Mouse (Mus musculus): ENCODE results near the gene Trhr2. TPM values are rescaled to one million over a fixed set of nuclear protein-coding genes. Genes with fewer than 3 reads are reported as not detected.

Gene Trhr2
- polyA plus RNA-seq, 1 experiment: 0.10 TPM

DNA sequence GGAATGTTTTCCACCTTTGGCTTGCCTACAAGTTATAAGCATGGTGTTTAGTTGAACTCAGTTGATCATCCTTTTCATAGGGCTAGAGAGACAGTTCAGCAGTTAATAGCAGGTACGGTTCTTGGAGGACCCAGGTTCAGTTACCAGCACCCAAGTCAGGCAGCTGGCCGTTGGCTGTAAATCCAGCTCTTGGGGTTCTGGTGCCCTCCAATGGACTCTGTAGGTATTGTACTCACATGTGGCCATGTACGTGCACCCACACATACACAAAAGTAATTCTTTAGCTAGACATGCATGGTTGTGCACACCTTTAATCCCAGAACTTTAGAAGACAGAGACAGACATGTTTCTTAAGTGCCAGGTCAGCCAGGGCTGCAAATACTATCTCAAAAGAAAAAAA is 28.8 kb upstream of the Trhr2 start:
- Histone ChIP-seq H3K4me3 (ENCODE audit: control insufficient read depth, low read depth, low read length) (no peak overlapping the region), H3K4me1 (ENCODE audit: control insufficient read depth, insufficient read depth, low read length) (no peaks in the 10 kb centered on the region), H3K36me3 (ENCODE audit: control insufficient read depth, insufficient read depth, low read length) (peaks cover 2% of the 10 kb centered on the region), H3K27ac (ENCODE audit: control insufficient read depth, insufficient read depth, low read depth, low read length) (no peak overlapping the region), H3K27me3 (ENCODE audit: control insufficient read depth, insufficient read depth, low read length) (no peaks in the 10 kb centered on the region)
- TF ChIP-seq POLR2A (IDR thresholded peaks at IDR 0.05; ENCODE audit: control insufficient read depth, low read depth, low read length) (no peak), CTCF (IDR thresholded peaks at IDR 0.05; ENCODE audit: control insufficient read depth, insufficient read depth, insufficient replicate concordance, low read depth, low read length) (no peak)

DNA sequence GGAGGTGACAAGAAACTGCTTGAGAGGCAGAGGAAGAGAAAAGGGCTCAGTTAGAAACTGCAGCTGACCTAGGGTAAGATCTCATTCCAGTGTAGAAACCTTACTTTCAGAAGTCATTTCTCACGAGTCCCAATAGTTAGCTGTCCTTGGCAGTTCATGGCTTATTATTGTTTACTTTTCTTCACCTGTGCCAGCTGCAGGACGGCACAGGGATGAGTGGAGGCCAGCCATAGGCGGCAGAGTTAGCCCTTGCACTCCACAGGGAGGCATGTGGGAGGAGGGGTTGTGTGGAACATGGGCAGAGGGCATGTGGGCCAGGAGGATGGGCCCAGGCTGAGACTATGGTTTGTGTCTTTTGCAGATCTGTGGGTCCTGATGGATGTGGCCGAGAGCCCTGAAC is 22.5 kb upstream of the Trhr2 start:
- no peaks in the 10 kb centered on the region; the same call in 1 of the 2 replicates for H3K36me3 ChIP-seq (ENCODE audit: control insufficient read depth, insufficient read depth, low read length)
- no peak for TF ChIP-seq CTCF (IDR thresholded peaks at IDR 0.05; ENCODE audit: control insufficient read depth, insufficient read depth, insufficient replicate concordance, low read depth, low read length)
- no peak for TF ChIP-seq POLR2A (IDR thresholded peaks at IDR 0.05; ENCODE audit: control insufficient read depth, low read depth, low read length)
- H3K4me1 ChIP-seq (ENCODE audit: control insufficient read depth, insufficient read depth, low read length): no peaks in the 10 kb centered on the region
- H3K27ac ChIP-seq (ENCODE audit: control insufficient read depth, insufficient read depth, low read depth, low read length): no peak overlapping the region
- H3K4me3 ChIP-seq (ENCODE audit: control insufficient read depth, low read depth, low read length): no peak overlapping the region
- no peaks in the 10 kb centered on the region for H3K27me3 ChIP-seq (ENCODE audit: control insufficient read depth, insufficient read depth, low read length)

DNA sequence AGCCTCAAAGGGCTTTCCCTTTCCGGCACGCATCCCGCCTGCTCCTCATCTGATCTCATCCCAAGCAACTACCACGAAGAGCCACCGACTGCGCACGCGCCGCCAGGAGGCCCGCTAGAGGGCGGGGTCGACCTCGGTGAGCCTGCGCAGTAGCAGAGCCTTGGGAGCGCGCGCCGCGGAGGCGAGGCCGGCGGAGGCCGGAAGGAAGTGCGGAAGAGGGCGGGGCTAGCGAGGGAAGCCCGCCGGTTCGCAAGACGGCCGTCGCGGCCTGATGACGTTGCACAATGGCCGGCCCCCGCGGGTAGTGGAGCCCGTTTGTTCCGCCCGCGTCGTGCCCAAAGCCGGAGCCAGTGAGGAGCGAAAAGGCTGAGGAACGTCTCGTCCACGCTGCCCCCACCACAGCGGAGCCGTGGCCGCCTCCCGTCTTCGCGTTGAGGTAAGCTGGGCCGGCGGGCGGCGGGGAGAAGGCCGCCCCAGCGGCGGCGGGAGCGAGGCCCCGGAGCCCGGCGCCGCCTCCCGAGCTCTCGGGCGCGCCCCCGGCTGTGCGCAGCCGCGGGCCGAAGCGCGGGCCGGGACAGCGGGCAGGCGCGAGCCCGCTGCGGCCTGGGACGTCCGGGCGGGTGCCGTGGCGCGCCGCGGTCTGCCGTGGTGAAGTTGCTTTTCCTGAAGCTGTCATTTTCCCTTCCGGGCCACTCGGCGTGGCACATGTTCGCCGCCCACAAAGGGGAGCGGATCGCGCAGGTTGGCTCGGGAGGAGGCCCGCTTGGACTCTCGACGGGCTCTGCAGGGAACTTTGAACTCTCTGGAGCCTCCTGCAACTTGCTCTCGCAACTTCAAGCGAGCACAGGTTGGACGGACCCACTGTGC is 16.1 kb upstream of the Trhr2 start, which contains the start of gene Zc3h18:
Gene Zc3h18, plus strand, starts transcription at position 245 of the 867 bp plus-strand sequence.
- Histone ChIP-seq H3K27me3 (ENCODE audit: control insufficient read depth, insufficient read depth, low read length) (no peaks in the 10 kb centered on the region), H3K36me3 (ENCODE audit: control insufficient read depth, insufficient read depth, low read length) (no peaks in the 10 kb centered on the region), H3K4me1 (ENCODE audit: control insufficient read depth, insufficient read depth, low read length) (peaks cover 4% of the 10 kb centered on the region), H3K4me3 (ENCODE audit: control insufficient read depth, low read depth, low read length) (peak within 1 kb of the TSS; percentile 99), H3K27ac (ENCODE audit: control insufficient read depth, insufficient read depth, low read depth, low read length) (peak within 1 kb of the TSS; percentile 100)
- no peak for TF ChIP-seq CTCF (IDR thresholded peaks at IDR 0.05; ENCODE audit: control insufficient read depth, insufficient read depth, insufficient replicate concordance, low read depth, low read length)
- TF ChIP-seq POLR2A (IDR thresholded peaks at IDR 0.05; ENCODE audit: control insufficient read depth, low read depth, low read length): peak; percentile 74

GRCm38 (mm10) chr8:122375751-122376364 is 15.3 kb upstream of the Trhr2 start:
- Histone ChIP-seq H3K27ac (ENCODE audit: control insufficient read depth, insufficient read depth, low read depth, low read length) (peak overlapping the region; percentile 58), H3K27me3 (ENCODE audit: control insufficient read depth, insufficient read depth, low read length) (no peaks in the 10 kb centered on the region), H3K36me3 (ENCODE audit: control insufficient read depth, insufficient read depth, low read length) (no peaks in the 10 kb centered on the region), H3K4me3 (ENCODE audit: control insufficient read depth, low read depth, low read length) (peak overlapping the region; percentile 99), H3K4me1 (ENCODE audit: control insufficient read depth, insufficient read depth, low read length) (peaks cover 4% of the 10 kb centered on the region)
- TF ChIP-seq POLR2A (IDR thresholded peaks at IDR 0.05; ENCODE audit: control insufficient read depth, low read depth, low read length): no peak

GRCm38 (mm10) chr8:122375320-122375719 is 14.8 kb upstream of the Trhr2 start:
- TF ChIP-seq CTCF (IDR thresholded peaks at IDR 0.05; ENCODE audit: control insufficient read depth, insufficient read depth, insufficient replicate concordance, low read depth, low read length) (no peak), POLR2A (IDR thresholded peaks at IDR 0.05; ENCODE audit: control insufficient read depth, low read depth, low read length) (no peak)
- H3K4me3 ChIP-seq (ENCODE audit: control insufficient read depth, low read depth, low read length): peak overlapping the region; percentile 99
- H3K27ac ChIP-seq (ENCODE audit: control insufficient read depth, insufficient read depth, low read depth, low read length): no peak overlapping the region
- peaks cover 4% of the 10 kb centered on the region for H3K4me1 ChIP-seq (ENCODE audit: control insufficient read depth, insufficient read depth, low read length)
- H3K27me3 ChIP-seq (ENCODE audit: control insufficient read depth, insufficient read depth, low read length): no peaks in the 10 kb centered on the region
- H3K36me3 ChIP-seq (ENCODE audit: control insufficient read depth, insufficient read depth, low read length): no peaks in the 10 kb centered on the region

DNA sequence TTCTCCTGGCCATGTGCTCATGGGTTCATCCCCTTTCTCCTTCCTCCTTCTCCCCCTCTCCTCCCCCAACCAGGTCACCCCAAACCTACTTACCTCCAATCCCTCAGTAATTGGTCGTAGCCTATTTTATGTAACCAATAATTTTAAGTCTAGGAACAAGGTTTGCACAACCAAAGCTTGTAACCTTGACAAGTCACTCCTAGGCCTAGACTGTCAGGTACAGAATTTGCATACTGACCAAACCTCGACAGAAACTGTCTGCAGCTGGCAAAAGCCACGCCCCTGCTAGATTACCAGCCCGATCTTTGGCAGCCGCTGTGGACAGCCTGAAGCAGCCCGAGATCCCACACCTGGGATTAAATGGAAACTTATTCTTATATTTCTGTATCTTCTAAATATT is 11.2 kb upstream of the Trhr2 start:
- Histone ChIP-seq H3K4me3 (ENCODE audit: control insufficient read depth, low read depth, low read length) (no peak overlapping the region), H3K4me1 (ENCODE audit: control insufficient read depth, insufficient read depth, low read length) (peaks cover 4% of the 10 kb centered on the region), H3K27ac (ENCODE audit: control insufficient read depth, insufficient read depth, low read depth, low read length) (no peak overlapping the region), H3K36me3 (ENCODE audit: control insufficient read depth, insufficient read depth, low read length) (no peaks in the 10 kb centered on the region), H3K27me3 (ENCODE audit: control insufficient read depth, insufficient read depth, low read length) (no peaks in the 10 kb centered on the region)
- TF ChIP-seq CTCF (IDR thresholded peaks at IDR 0.05; ENCODE audit: control insufficient read depth, insufficient read depth, insufficient replicate concordance, low read depth, low read length): no peak
- TF ChIP-seq POLR2A (IDR thresholded peaks at IDR 0.05; ENCODE audit: control insufficient read depth, low read depth, low read length): no peak

- H3K4me3 ChIP-seq (ENCODE audit: control insufficient read depth, low read depth, low read length): no peak overlapping the region
- TF ChIP-seq POLR2A (IDR thresholded peaks at IDR 0.05; ENCODE audit: control insufficient read depth, low read depth, low read length): no peak
- TF ChIP-seq CTCF (IDR thresholded peaks at IDR 0.05; ENCODE audit: control insufficient read depth, insufficient read depth, insufficient replicate concordance, low read depth, low read length): peak; percentile 55; the same call in 1 of the 2 replicates
- no peaks in the 10 kb centered on the region for H3K27me3 ChIP-seq (ENCODE audit: control insufficient read depth, insufficient read depth, low read length)
- H3K36me3 ChIP-seq (ENCODE audit: control insufficient read depth, insufficient read depth, low read length): no peaks in the 10 kb centered on the region
- no peak overlapping the region for H3K27ac ChIP-seq (ENCODE audit: control insufficient read depth, insufficient read depth, low read depth, low read length)
- no peaks in the 10 kb centered on the region for H3K4me1 ChIP-seq (ENCODE audit: control insufficient read depth, insufficient read depth, low read length)
These were observed 9.1 kb upstream of the Trhr2 start for GRCm38 (mm10) chr8:122369665-122370064.
